Mouse (Mus musculus): ENCODE measurements around the gene Mtm1.

DNA sequence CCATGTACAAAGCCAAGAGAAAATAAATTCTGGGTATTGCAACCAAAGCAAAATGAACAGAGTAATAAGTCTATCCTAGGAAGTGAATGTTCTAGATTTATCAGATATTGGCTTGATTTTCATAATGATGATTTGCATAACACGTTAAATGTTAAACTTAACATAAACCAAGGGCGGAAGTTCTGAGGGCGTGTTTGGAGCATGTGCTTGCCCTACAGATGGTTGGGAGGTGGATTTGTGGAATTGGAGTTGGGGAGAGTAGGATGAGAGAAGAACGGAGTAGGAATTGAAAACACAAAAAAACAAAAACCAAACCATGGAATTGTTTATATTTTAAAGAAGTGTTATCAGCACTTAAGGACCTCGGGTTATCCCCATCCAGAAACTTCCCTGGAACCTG is 153.5 kb downstream of the Mtm1 start:
- TF ChIP-seq CTCF (IDR thresholded peaks at IDR 0.05; ENCODE audit: control insufficient read depth, insufficient read depth, low read length) (no peak), POLR2A (IDR thresholded peaks at IDR 0.05; ENCODE audit: borderline replicate concordance, control insufficient read depth, low read depth, low read length) (no peak)

All from bone marrow, adult 2 months (tissue).